Mouse (Mus musculus) spleen, adult 2 months (tissue): ENCODE measurements around the gene Kazald1.
A peak's percentile ranks its signal among the peaks of the same experiment; 100 is the strongest.

ENCODE experiments used
- CTCF ChIP-seq: fragments of 200-500 bp; IDR thresholded peaks from 2 replicates; pipeline ENCODE4 v1.5.1; 2011; ENCODE audit warnings: mild to moderate bottlenecking, inconsistent platforms; ENCODE audit not compliant: insufficient read depth, insufficient read length, insufficient replicate concordance; ENCODE audit errors: extremely low read depth
- POLR2A ChIP-seq: fragments of 200-500 bp; IDR thresholded peaks from 2 replicates; pipeline ENCODE4 v1.6.1; 2011; ENCODE audit warnings: low read depth, low read length, inconsistent platforms

- TF ChIP-seq POLR2A (no peak), CTCF (peak; percentile 58; the same call in 1 of the 2 replicates)
Measured at GRCm38 (mm10) chr19:45030746-45031693, 44.0 kb upstream of the Kazald1 start.
